Mouse (Mus musculus): ENCODE measurements around the gene Abca4. TPM values are rescaled to one million over a fixed set of nuclear protein-coding genes. Genes with fewer than 3 reads are reported as not detected.

The Abca4 gene
- polyA plus RNA-seq, 1 experiment: 1.7 TPM

- no peak overlapping the region for H3K4me3 ChIP-seq
- peaks cover 9% of the 10 kb centered on the region for H3K27me3 ChIP-seq (ENCODE audit: control insufficient read depth, insufficient read depth, insufficient read length)
- H3ac ChIP-seq (ENCODE audit: control insufficient read depth, insufficient read length): no peak overlapping the region
- H3K36me3 ChIP-seq (ENCODE audit: control insufficient read depth, insufficient read depth): no peaks in the 10 kb centered on the region
- H3K79me2 ChIP-seq (ENCODE audit: control insufficient read depth, insufficient read depth): no peaks in the 10 kb centered on the region
- TF ChIP-seq USF1 (IDR thresholded peaks at IDR 0.05; ENCODE audit: low read depth): no peak
- TF ChIP-seq TCF12 (IDR thresholded peaks at IDR 0.05; ENCODE audit: insufficient read depth, poor library complexity, severe bottlenecking): no peak
- no peak for TF ChIP-seq MYOG (IDR thresholded peaks at IDR 0.05; ENCODE audit: control insufficient read depth in 1 of 3, insufficient read depth in 1 of 3, insufficient read length in 2 of 3, low read depth in 2 of 3)
- no peak for TF ChIP-seq SRF (IDR thresholded peaks at IDR 0.05; ENCODE audit: control insufficient read depth, insufficient read length, low read depth)
- TF ChIP-seq TCF3 (IDR thresholded peaks at IDR 0.05; ENCODE audit: insufficient read length, low read depth): no peak
- H3K4me2 ChIP-seq (ENCODE audit: low read depth): no peak overlapping the region
Measured at GRCm38 (mm10) chr3:122109461-122109860, 65.2 kb downstream of the Abca4 start.

DNA sequence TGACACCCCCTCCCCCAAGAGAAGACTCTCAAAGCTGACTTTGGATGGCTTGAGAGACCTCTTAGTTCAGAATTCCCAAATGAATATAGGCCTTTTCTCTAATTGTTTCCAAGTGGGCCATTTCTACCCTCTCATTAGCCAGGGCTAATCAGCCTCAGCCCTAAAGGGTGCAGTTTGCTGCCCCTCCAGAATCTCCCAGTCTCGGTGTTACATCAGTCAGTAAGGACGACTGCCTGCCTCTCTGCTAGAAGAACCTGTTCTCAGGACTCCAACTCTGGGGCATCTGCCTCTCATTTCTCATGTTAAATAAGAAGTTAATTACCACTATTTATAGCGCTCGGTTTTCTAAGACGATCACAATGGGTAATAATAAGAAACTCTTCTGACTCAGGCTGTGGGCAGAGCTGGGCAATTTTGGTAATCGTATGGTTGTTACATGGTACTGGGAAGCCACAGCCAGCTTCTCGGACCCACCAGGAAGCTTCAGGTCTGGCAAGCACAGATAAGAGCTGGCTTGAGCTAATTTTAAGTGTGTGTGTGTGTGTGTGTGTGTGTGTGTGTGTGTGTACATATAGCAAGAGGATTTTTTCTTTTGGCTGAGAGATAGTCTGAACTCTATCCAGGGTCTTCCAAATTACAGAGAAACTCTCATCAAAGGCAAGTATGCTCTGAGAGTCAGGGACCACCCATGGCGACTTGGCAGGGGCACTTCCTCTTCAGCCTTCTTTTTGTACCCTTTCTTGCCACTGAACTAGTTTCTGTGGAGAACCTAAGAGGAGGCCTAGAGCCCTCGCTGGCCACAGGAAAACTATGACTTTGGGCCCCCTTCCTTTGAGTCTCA, 67.1 kb downstream of the Abca4 start:
- Histone ChIP-seq H3ac (ENCODE audit: control insufficient read depth, insufficient read length) (no peak overlapping the region), H3K36me3 (ENCODE audit: control insufficient read depth, insufficient read depth) (no peaks in the 10 kb centered on the region), H3K27me3 (ENCODE audit: control insufficient read depth, insufficient read depth, insufficient read length) (peaks cover 9% of the 10 kb centered on the region), H3K79me2 (ENCODE audit: control insufficient read depth, insufficient read depth) (no peaks in the 10 kb centered on the region), H3K4me3 (no peak overlapping the region), H3K4me2 (ENCODE audit: low read depth) (no peak overlapping the region)
- TF ChIP-seq POLR2A (IDR thresholded peaks at IDR 0.05; ENCODE audit: insufficient read length, low read depth): no peak
- no peak for TF ChIP-seq POLR2AphosphoS2 (IDR thresholded peaks at IDR 0.05; ENCODE audit: insufficient read length, low read depth)
- no peak for TF ChIP-seq CEBPB (IDR thresholded peaks at IDR 0.05; ENCODE audit: insufficient read depth, poor library complexity, severe bottlenecking)
- TF ChIP-seq MAX (IDR thresholded peaks at IDR 0.05; ENCODE audit: low read depth): no peak
- no peak for TF ChIP-seq TCF3 (IDR thresholded peaks at IDR 0.05; ENCODE audit: insufficient read length, low read depth)
- TF ChIP-seq REST (IDR thresholded peaks at IDR 0.05; ENCODE audit: insufficient read depth, insufficient read length): no peak
- TF ChIP-seq MYOG (IDR thresholded peaks at IDR 0.05; ENCODE audit: control insufficient read depth in 1 of 3, insufficient read depth in 1 of 3, insufficient read length in 2 of 3, low read depth in 2 of 3): no peak
- no peak for TF ChIP-seq SRF (IDR thresholded peaks at IDR 0.05; ENCODE audit: control insufficient read depth, insufficient read length, low read depth)
- TF ChIP-seq E2F4 (IDR thresholded peaks at IDR 0.05; ENCODE audit: insufficient read depth): no peak
- no peak for TF ChIP-seq TCF12 (IDR thresholded peaks at IDR 0.05; ENCODE audit: insufficient read depth, poor library complexity, severe bottlenecking)
- no peak for TF ChIP-seq USF1 (IDR thresholded peaks at IDR 0.05; ENCODE audit: low read depth)
- TF ChIP-seq MYOD1 (IDR thresholded peaks at IDR 0.05; ENCODE audit: control insufficient read depth in 1 of 3, insufficient read length in 2 of 3, low read depth in 2 of 3): no peak

DNA sequence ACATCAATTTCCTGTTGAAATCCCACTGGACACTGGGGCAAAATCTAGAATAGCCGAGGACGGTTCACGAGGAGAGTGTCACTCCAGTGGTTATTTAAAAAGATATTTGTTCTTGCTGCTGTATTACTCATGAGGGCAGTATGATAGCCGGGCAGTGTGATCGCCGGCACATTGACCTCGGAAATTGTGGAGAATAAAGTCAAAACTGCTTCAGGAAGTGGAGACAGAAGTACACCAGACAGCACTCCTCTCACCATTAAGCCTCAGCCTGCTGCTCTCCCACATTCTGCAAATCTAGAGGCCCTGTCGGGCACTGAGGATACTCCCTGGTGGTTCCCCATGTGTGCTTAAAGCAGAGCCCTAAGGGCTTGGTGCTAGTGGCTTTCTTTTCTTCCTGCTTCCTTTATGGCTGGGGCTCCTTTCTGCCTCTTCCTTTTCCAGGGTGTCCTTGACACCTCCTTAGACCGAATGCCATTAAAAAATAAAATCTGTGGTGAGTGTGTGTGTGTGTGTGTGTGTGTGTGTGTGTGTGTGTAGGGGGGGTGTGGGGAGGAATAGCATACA, 74.5 kb downstream of the Abca4 start:
- no peak for TF ChIP-seq MYOG (IDR thresholded peaks at IDR 0.05; ENCODE audit: control insufficient read depth in 1 of 3, insufficient read depth in 1 of 3, insufficient read length in 2 of 3, low read depth in 2 of 3)
- TF ChIP-seq TCF12 (IDR thresholded peaks at IDR 0.05; ENCODE audit: insufficient read depth, poor library complexity, severe bottlenecking): no peak
- no peak for TF ChIP-seq E2F4 (IDR thresholded peaks at IDR 0.05; ENCODE audit: insufficient read depth)
- no peak for TF ChIP-seq POLR2AphosphoS2 (IDR thresholded peaks at IDR 0.05; ENCODE audit: insufficient read length, low read depth)
- TF ChIP-seq POLR2A (IDR thresholded peaks at IDR 0.05; ENCODE audit: insufficient read length, low read depth): no peak
- TF ChIP-seq USF1 (IDR thresholded peaks at IDR 0.05; ENCODE audit: low read depth): no peak
- TF ChIP-seq MAX (IDR thresholded peaks at IDR 0.05; ENCODE audit: low read depth): no peak
- no peak for TF ChIP-seq CEBPB (IDR thresholded peaks at IDR 0.05; ENCODE audit: insufficient read depth, poor library complexity, severe bottlenecking)
- TF ChIP-seq TCF3 (IDR thresholded peaks at IDR 0.05; ENCODE audit: insufficient read length, low read depth): no peak
- no peak for TF ChIP-seq SRF (IDR thresholded peaks at IDR 0.05; ENCODE audit: control insufficient read depth, insufficient read length, low read depth)
- no peak for TF ChIP-seq MYOD1 (IDR thresholded peaks at IDR 0.05; ENCODE audit: control insufficient read depth in 1 of 3, insufficient read length in 2 of 3, low read depth in 2 of 3)
- Histone ChIP-seq H3K36me3 (ENCODE audit: control insufficient read depth, insufficient read depth) (no peaks in the 10 kb centered on the region), H3K4me2 (ENCODE audit: low read depth) (no peak overlapping the region)

GRCm38 (mm10) chr3:122119733-122120132, 75.5 kb downstream of the Abca4 start:
- Histone ChIP-seq H3K4me3 (no peak overlapping the region), H3K4me2 (ENCODE audit: low read depth) (no peak overlapping the region), H3K27me3 (ENCODE audit: control insufficient read depth, insufficient read depth, insufficient read length) (peaks cover 6% of the 10 kb centered on the region), H3K79me2 (ENCODE audit: control insufficient read depth, insufficient read depth) (no peaks in the 10 kb centered on the region), H3K36me3 (ENCODE audit: control insufficient read depth, insufficient read depth) (no peaks in the 10 kb centered on the region), H3ac (ENCODE audit: control insufficient read depth, insufficient read length) (no peak overlapping the region)
- TF ChIP-seq USF1 (IDR thresholded peaks at IDR 0.05; ENCODE audit: low read depth): no peak
- no peak for TF ChIP-seq E2F4 (IDR thresholded peaks at IDR 0.05; ENCODE audit: insufficient read depth)
- no peak for TF ChIP-seq MAX (IDR thresholded peaks at IDR 0.05; ENCODE audit: low read depth)
- TF ChIP-seq TCF12 (IDR thresholded peaks at IDR 0.05; ENCODE audit: insufficient read depth, poor library complexity, severe bottlenecking): no peak
- TF ChIP-seq MYOD1 (IDR thresholded peaks at IDR 0.05; ENCODE audit: control insufficient read depth in 1 of 3, insufficient read length in 2 of 3, low read depth in 2 of 3): no peak
- no peak for TF ChIP-seq MYOG (IDR thresholded peaks at IDR 0.05; ENCODE audit: control insufficient read depth in 1 of 3, insufficient read depth in 1 of 3, insufficient read length in 2 of 3, low read depth in 2 of 3)
- TF ChIP-seq CEBPB (IDR thresholded peaks at IDR 0.05; ENCODE audit: insufficient read depth, poor library complexity, severe bottlenecking): no peak
- TF ChIP-seq SRF (IDR thresholded peaks at IDR 0.05; ENCODE audit: control insufficient read depth, insufficient read length, low read depth): no peak
- no peak for TF ChIP-seq POLR2A (IDR thresholded peaks at IDR 0.05; ENCODE audit: insufficient read length, low read depth)
- TF ChIP-seq POLR2AphosphoS2 (IDR thresholded peaks at IDR 0.05; ENCODE audit: insufficient read length, low read depth): no peak
- TF ChIP-seq REST (IDR thresholded peaks at IDR 0.05; ENCODE audit: insufficient read depth, insufficient read length): no peak
- TF ChIP-seq TCF3 (IDR thresholded peaks at IDR 0.05; ENCODE audit: insufficient read length, low read depth): no peak

More for the DNA sequence above, 74.5 kb downstream of the Abca4 start:
- Histone ChIP-seq H3K4me3 (no peak overlapping the region), H3K79me2 (ENCODE audit: control insufficient read depth, insufficient read depth) (no peaks in the 10 kb centered on the region), H3ac (ENCODE audit: control insufficient read depth, insufficient read length) (no peak overlapping the region), H3K27me3 (ENCODE audit: control insufficient read depth, insufficient read depth, insufficient read length) (peaks cover 6% of the 10 kb centered on the region)

Data from myocyte (in vitro differentiated cells).